Mouse (Mus musculus): ENCODE measurements around the gene Zbtb14. TPM values are rescaled to one million over a fixed set of nuclear protein-coding genes. Genes with fewer than 3 reads are reported as not detected.

Zbtb14 gene
- total RNA-seq (2021), result 10 to 100 TPM; 23.1 to 24.9 TPM
- long read RNA-seq, experiment 1, full-length matches to known transcripts, result 43 of 45 reads
- long read RNA-seq, experiment 1, partial matches to known transcripts, result 0 of 45 reads
- long read RNA-seq, experiment 1, other reads (novel, unspliced or antisense), result 2 of 45 reads
- long read RNA-seq, experiment 2, full-length matches to known transcripts, result 35 of 38 reads
- long read RNA-seq, experiment 2, partial matches to known transcripts, result 1 of 38 reads
- long read RNA-seq, experiment 2, other reads (novel, unspliced or antisense), result 2 of 38 reads

GRCm38 (mm10) chr17:69382511-69383100 is at the start of gene Zbtb14:
Gene Zbtb14 (plus strand): TSS chr17:69383050.
- DNase-seq (ENCODE audit: low spot score in 2 of 2), result peak; percentile 77 to 87

GRCm38 (mm10) chr17:69346056-69346455 is 36.8 kb upstream of the Zbtb14 start:
- DNase-seq (ENCODE audit: low spot score in 2 of 2), result no peak

- DNase-seq (ENCODE audit: low spot score in 2 of 2), result peak; percentile 23 to 28
These were observed 33.8 kb upstream of the Zbtb14 start for GRCm38 (mm10) chr17:69349014-69349531.

GRCm38 (mm10) chr17:69365049-69365448 is 17.8 kb upstream of the Zbtb14 start:
- DNase-seq (ENCODE audit: low spot score in 2 of 2), result no peak

- DNase-seq (ENCODE audit: low spot score in 2 of 2), result no peak
These were observed 2.0 kb upstream of the Zbtb14 start for GRCm38 (mm10) chr17:69380838-69381237.

GRCm38 (mm10) chr17:69383201-69383940 is 521 bp downstream of the Zbtb14 start:
- peak; percentile 59 to 77 for DNase-seq (ENCODE audit: low spot score in 2 of 2)

- peak; percentile 75 to 80 for DNase-seq (ENCODE audit: low spot score in 2 of 2)
These were observed 1.3 kb downstream of the Zbtb14 start for GRCm38 (mm10) chr17:69383941-69384665.

GRCm38 (mm10) chr17:69396147-69397033 is 13.5 kb downstream of the Zbtb14 start:
- no peak for DNase-seq (ENCODE audit: low spot score in 2 of 2)

GRCm38 (mm10) chr17:69397163-69397562 is 14.3 kb downstream of the Zbtb14 start:
- no peak for DNase-seq (ENCODE audit: low spot score in 2 of 2)

- DNase-seq (ENCODE audit: low spot score in 2 of 2), result no peak
These were observed 15.2 kb downstream of the Zbtb14 start for GRCm38 (mm10) chr17:69398092-69398491.

- DNase-seq (ENCODE audit: low spot score in 2 of 2), result no peak
These were observed 18.3 kb downstream of the Zbtb14 start for GRCm38 (mm10) chr17:69401146-69401545.

- no peak for DNase-seq (ENCODE audit: low spot score in 2 of 2)
These were observed 33.3 kb downstream of the Zbtb14 start for GRCm38 (mm10) chr17:69416163-69416562.

GRCm38 (mm10) chr17:69416920-69417661 is 34.2 kb downstream of the Zbtb14 start:
- peak; percentile 96 to 97 for DNase-seq (ENCODE audit: low spot score in 2 of 2)

- no peak for DNase-seq (ENCODE audit: low spot score in 2 of 2)
These were observed 35.0 kb downstream of the Zbtb14 start for GRCm38 (mm10) chr17:69417724-69418373.

- DNase-seq (ENCODE audit: low spot score in 2 of 2), result no peak
These were observed 38.7 kb downstream of the Zbtb14 start for GRCm38 (mm10) chr17:69421592-69421991.

GRCm38 (mm10) chr17:69437836-69438235 is 55.0 kb downstream of the Zbtb14 start:
- DNase-seq (ENCODE audit: low spot score in 2 of 2), result no peak

GRCm38 (mm10) chr17:69438486-69438885 is 55.6 kb downstream of the Zbtb14 start:
- DNase-seq (ENCODE audit: low spot score in 2 of 2), result no peak

- DNase-seq (ENCODE audit: low spot score in 2 of 2), result peak; percentile 52 to 55
These were observed 56.2 kb downstream of the Zbtb14 start, which contains the start of gene Akain1 for GRCm38 (mm10) chr17:69438990-69439491. Gene Akain1 (plus strand): TSS chr17:69439326.
